Mouse (Mus musculus) E14TG2a.4 (cell line): Measurements from ENCODE around the gene Pdilt.

Experiments used
- CTCF ChIP-seq: conservative IDR thresholded peaks from 2 replicates; pipeline ENCODE4 v1.5.1; 2014; ENCODE audit warnings: low read length
- NANOG ChIP-seq: IDR thresholded peaks from 2 replicates; pipeline ENCODE4 v1.6.1; 2014; ENCODE audit warnings: borderline replicate concordance, low read length, mixed read lengths
- POU5F1 ChIP-seq: IDR thresholded peaks from 2 replicates; pipeline ENCODE4 v1.6.1; 2014; ENCODE audit warnings: low read length, borderline replicate concordance

GRCm38 (mm10) chr7:119550471-119551222, 27.4 kb upstream of the Pdilt start:
- TF ChIP-seq CTCF, result no peak
- TF ChIP-seq POU5F1, result no peak
- no peak for TF ChIP-seq NANOG
